Mouse (Mus musculus): ENCODE results near the gene Canx. TPM values are rescaled to one million over a fixed set of nuclear protein-coding genes. Genes with fewer than 3 reads are reported as not detected.
A peak's percentile ranks its signal among the peaks of the same experiment; 100 is the strongest.
"Not testable (repeated sequence)": the region's sequence is repeated elsewhere in the genome, so short reads cannot be mapped to it uniquely, and the experiment has no call there.

Canx gene
- polyA plus RNA-seq, 1 experiment = 193 TPM

DNA sequence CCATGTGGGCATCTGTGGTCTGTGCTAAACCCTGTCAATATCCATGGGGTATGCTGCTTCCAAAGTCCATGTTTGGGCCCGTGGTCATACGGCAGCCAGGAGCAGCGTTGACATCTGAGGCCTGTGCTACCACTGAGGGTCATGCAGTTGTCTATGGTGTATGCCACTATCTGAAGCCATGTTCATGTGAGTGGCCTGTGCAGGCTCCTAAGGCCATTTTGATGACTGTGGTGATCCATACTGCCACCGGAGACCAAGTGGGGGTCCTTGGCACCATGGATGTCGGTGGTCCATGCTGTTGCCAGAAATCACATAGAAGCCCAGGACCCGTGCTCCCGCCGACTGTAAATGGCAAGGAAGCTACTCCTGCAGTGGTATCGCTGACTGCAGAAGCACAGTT is 42.1 kb upstream of the Canx start:
- TF ChIP-seq CTCF (IDR thresholded peaks at IDR 0.05; ENCODE audit: insufficient read depth, low read depth, low read length) = no peak
- TF ChIP-seq POLR2A (IDR thresholded peaks at IDR 0.05; ENCODE audit: insufficient read depth, low read depth, low read length) = no peak
- Histone ChIP-seq H3K4me3 (ENCODE audit: insufficient read depth, low read depth, low read length) (no peak overlapping the region), H3K27ac (ENCODE audit: insufficient read depth, low read depth, low read length) (no peak overlapping the region), H3K4me1 (ENCODE audit: control insufficient read depth, insufficient read depth, low read length) (peaks cover 6% of the 10 kb centered on the region)
- WGBS = 96% methylated on average over 9 of the region's 9 CpGs

GRCm38 (mm10) chr11:50365322-50365721 is 39.8 kb upstream of the Canx start:
- Histone ChIP-seq H3K4me1 (ENCODE audit: control insufficient read depth, insufficient read depth, low read length) (peaks cover 3% of the 10 kb centered on the region), H3K27ac (ENCODE audit: insufficient read depth, low read depth, low read length) (no peak overlapping the region), H3K4me3 (ENCODE audit: insufficient read depth, low read depth, low read length) (no peak overlapping the region)
- no peak for TF ChIP-seq CTCF (IDR thresholded peaks at IDR 0.05; ENCODE audit: insufficient read depth, low read depth, low read length)
- no peak for TF ChIP-seq POLR2A (IDR thresholded peaks at IDR 0.05; ENCODE audit: insufficient read depth, low read depth, low read length)

DNA sequence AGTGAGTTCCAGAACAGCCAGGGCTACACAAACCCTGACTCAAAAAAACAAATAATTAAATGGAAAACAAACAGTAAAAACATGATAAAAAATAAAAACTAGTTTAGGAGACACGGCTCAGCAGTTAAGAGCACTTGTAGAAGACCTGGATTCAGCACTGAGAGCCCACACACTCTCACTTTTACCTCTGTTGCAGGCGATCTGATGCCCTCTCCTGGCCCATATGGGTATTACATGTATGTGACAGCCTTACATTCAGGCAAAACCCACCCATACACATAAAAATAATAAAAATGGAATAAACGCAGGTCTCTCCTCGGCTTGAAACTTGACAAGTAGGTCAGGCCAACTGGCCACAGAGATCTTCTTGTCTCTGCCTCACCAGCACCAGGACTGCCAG is 39.1 kb upstream of the Canx start:
- Histone ChIP-seq H3K4me3 (ENCODE audit: insufficient read depth, low read depth, low read length) (no peak overlapping the region), H3K4me1 (ENCODE audit: control insufficient read depth, insufficient read depth, low read length) (no peaks in the 10 kb centered on the region), H3K27ac (ENCODE audit: insufficient read depth, low read depth, low read length) (no peak overlapping the region)
- TF ChIP-seq CTCF (IDR thresholded peaks at IDR 0.05; ENCODE audit: insufficient read depth, low read depth, low read length) = no peak
- no peak for TF ChIP-seq POLR2A (IDR thresholded peaks at IDR 0.05; ENCODE audit: insufficient read depth, low read depth, low read length)
- 2% methylated on average over 4 of the region's 4 CpGs for WGBS

- not testable (repeated sequence) for H3K27ac ChIP-seq (ENCODE audit: insufficient read depth, low read depth, low read length); H3K4me3 ChIP-seq (ENCODE audit: insufficient read depth, low read depth, low read length); H3K4me1 ChIP-seq (ENCODE audit: control insufficient read depth, insufficient read depth, low read length)
- 76% methylated on average over 1 of the region's 1 CpGs for WGBS
Measured at GRCm38 (mm10) chr11:50361282-50361681, 35.8 kb upstream of the Canx start.

GRCm38 (mm10) chr11:50358950-50359861 is 33.7 kb upstream of the Canx start:
- 2% methylated on average over 74 of the region's 74 CpGs for WGBS

DNA sequence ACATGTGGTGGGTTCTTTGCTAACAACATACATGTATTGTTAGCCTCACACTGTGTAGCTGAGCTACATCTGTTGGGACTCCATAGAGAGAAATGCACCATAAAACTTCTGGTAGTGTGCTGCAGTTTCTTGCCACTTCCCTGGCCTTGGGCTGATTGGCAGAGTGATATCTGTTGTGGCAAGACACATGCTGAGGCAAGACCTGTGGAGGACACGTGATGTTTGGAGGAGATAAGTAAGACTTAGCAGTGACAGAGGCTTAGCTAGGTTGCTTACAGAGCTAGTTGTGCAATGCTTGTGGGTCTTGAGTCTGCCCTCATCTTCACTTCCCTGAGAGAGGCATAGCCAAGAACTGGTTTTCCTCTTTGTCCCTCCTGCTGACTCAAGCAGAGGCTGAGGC is 29.9 kb upstream of the Canx start:
- peaks cover 6% of the 10 kb centered on the region for H3K4me1 ChIP-seq (ENCODE audit: control insufficient read depth, insufficient read depth, low read length)
- 77% methylated on average over 1 of the region's 1 CpGs for WGBS
- TF ChIP-seq POLR2A (IDR thresholded peaks at IDR 0.05; ENCODE audit: insufficient read depth, low read depth, low read length) (no peak), CTCF (IDR thresholded peaks at IDR 0.05; ENCODE audit: insufficient read depth, low read depth, low read length) (no peak)
- H3K4me3 ChIP-seq (ENCODE audit: insufficient read depth, low read depth, low read length) = no peak overlapping the region
- no peak overlapping the region for H3K27ac ChIP-seq (ENCODE audit: insufficient read depth, low read depth, low read length)

More at GRCm38 (mm10) chr11:50358950-50359861, 33.7 kb upstream of the Canx start:
- peak overlapping the region; percentile 49; the same call in 1 of the 2 replicates for H3K27ac ChIP-seq (ENCODE audit: insufficient read depth, low read depth, low read length)
- peaks cover 6% of the 10 kb centered on the region for H3K4me1 ChIP-seq (ENCODE audit: control insufficient read depth, insufficient read depth, low read length)
- no peak; the same call in 1 of the 2 replicates for TF ChIP-seq POLR2A (IDR thresholded peaks at IDR 0.05; ENCODE audit: insufficient read depth, low read depth, low read length)
- H3K4me3 ChIP-seq (ENCODE audit: insufficient read depth, low read depth, low read length) = peak overlapping the region; percentile 55

DNA sequence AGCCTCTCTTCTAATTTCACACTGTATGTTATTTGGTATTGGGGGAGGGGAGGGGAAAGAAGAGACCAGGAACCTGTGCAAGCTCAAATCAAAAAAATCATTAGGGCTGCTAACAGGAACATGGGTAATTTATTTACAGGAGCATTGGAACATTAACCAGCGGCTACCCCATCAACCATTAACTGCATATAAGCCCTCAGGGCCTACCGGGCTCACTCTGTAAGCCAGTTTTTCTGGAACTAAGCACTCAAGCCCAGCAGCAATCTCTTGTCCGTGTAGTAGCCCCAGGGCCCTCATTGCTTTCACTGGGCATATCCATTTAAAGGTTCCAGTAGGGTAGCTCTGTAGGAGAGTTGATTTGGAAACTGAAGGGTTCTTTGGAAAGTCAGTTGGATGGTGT is 29.4 kb upstream of the Canx start:
- Histone ChIP-seq H3K4me3 (ENCODE audit: insufficient read depth, low read depth, low read length) (no peak overlapping the region), H3K4me1 (ENCODE audit: control insufficient read depth, insufficient read depth, low read length) (peaks cover 6% of the 10 kb centered on the region), H3K27ac (ENCODE audit: insufficient read depth, low read depth, low read length) (no peak overlapping the region)
- 80% methylated on average over 3 of the region's 3 CpGs for WGBS
- TF ChIP-seq POLR2A (IDR thresholded peaks at IDR 0.05; ENCODE audit: insufficient read depth, low read depth, low read length) (no peak), CTCF (IDR thresholded peaks at IDR 0.05; ENCODE audit: insufficient read depth, low read depth, low read length) (no peak)

DNA sequence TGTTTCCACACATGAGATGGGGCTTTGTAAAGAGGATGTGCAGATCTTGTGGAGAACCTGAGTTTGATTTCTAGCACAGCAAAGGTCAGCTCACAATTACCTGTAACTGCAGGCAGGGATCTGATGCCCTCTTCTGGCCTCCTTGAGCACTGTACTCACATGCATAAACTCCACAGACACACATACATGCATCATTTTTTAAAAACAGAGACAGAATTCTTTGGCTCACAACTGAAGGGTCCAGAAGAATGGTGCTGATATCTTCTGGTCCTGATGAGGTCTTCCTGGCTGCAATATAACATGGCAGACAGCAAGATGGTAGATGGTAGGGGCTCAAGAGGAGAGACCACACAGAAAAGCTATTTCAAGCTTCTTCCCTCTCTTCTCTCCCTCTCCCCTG is 28.7 kb upstream of the Canx start, which contains the start of gene Cby3:
Gene Cby3, plus strand, starts transcription at position 301 of the 400 bp plus-strand sequence.
- no peak for TF ChIP-seq POLR2A (IDR thresholded peaks at IDR 0.05; ENCODE audit: insufficient read depth, low read depth, low read length)
- no peak for TF ChIP-seq CTCF (IDR thresholded peaks at IDR 0.05; ENCODE audit: insufficient read depth, low read depth, low read length)
- Histone ChIP-seq H3K4me1 (ENCODE audit: control insufficient read depth, insufficient read depth, low read length) (peaks cover 6% of the 10 kb centered on the region), H3K4me3 (ENCODE audit: insufficient read depth, low read depth, low read length) (no peak within 1 kb of the TSS), H3K27ac (ENCODE audit: insufficient read depth, low read depth, low read length) (no peak within 1 kb of the TSS)

GRCm38 (mm10) chr11:50352177-50352576 is 26.7 kb upstream of the Canx start:
- no peak for TF ChIP-seq CTCF (IDR thresholded peaks at IDR 0.05; ENCODE audit: insufficient read depth, low read depth, low read length)
- TF ChIP-seq POLR2A (IDR thresholded peaks at IDR 0.05; ENCODE audit: insufficient read depth, low read depth, low read length) = no peak
- Histone ChIP-seq H3K4me3 (ENCODE audit: insufficient read depth, low read depth, low read length) (no peak overlapping the region), H3K27ac (ENCODE audit: insufficient read depth, low read depth, low read length) (no peak overlapping the region), H3K4me1 (ENCODE audit: control insufficient read depth, insufficient read depth, low read length) (no peaks in the 10 kb centered on the region)
- 91% methylated on average over 2 of the region's 2 CpGs for WGBS
